Mouse (Mus musculus): Measurements from ENCODE around the gene Ctnnb1.
A peak's percentile ranks its signal among the peaks of the same experiment; 100 is the strongest.
"Not testable (repeated sequence)": the region's sequence is repeated elsewhere in the genome, so short reads cannot be mapped to it uniquely, and the experiment has no call there.

Gene Ctnnb1

GRCm38 (mm10) chr9:120929081-120929480 is at the start of gene Ctnnb1:
TSS of gene Ctnnb1 (plus strand) at chr9:120929216.
- no peak for DNase-seq

- DNase-seq: peak; percentile 29
Observed at GRCm38 (mm10) chr9:120880286-120880685, 48.7 kb upstream of the Ctnnb1 start.

- no peak for DNase-seq
Observed at GRCm38 (mm10) chr9:120881121-120881520, 47.9 kb upstream of the Ctnnb1 start.

GRCm38 (mm10) chr9:120881839-120882238 is 47.2 kb upstream of the Ctnnb1 start:
- no peak for DNase-seq

GRCm38 (mm10) chr9:120884726-120885125 is 44.3 kb upstream of the Ctnnb1 start:
- no peak for DNase-seq

- no peak for DNase-seq
Observed at GRCm38 (mm10) chr9:120887631-120888030, 41.4 kb upstream of the Ctnnb1 start.

- DNase-seq: peak; percentile 50
Observed at GRCm38 (mm10) chr9:120893435-120893834, 35.6 kb upstream of the Ctnnb1 start.

GRCm38 (mm10) chr9:120893971-120894370 is 35.0 kb upstream of the Ctnnb1 start:
- DNase-seq: peak; percentile 32

- DNase-seq: no peak
Observed at GRCm38 (mm10) chr9:120894376-120894775, 34.6 kb upstream of the Ctnnb1 start.

GRCm38 (mm10) chr9:120896502-120896901 is 32.5 kb upstream of the Ctnnb1 start:
- no peak for DNase-seq

- no peak for DNase-seq
Observed at GRCm38 (mm10) chr9:120897269-120897668, 31.7 kb upstream of the Ctnnb1 start.

GRCm38 (mm10) chr9:120899833-120900232 is 29.2 kb upstream of the Ctnnb1 start:
- no peak for DNase-seq

- DNase-seq: peak; percentile 30
Observed at GRCm38 (mm10) chr9:120900338-120901274, 28.4 kb upstream of the Ctnnb1 start.

- no peak for DNase-seq
Observed at GRCm38 (mm10) chr9:120902562-120902961, 26.5 kb upstream of the Ctnnb1 start.

- no peak for DNase-seq
Observed at GRCm38 (mm10) chr9:120908461-120908860, 20.6 kb upstream of the Ctnnb1 start.

- no peak for DNase-seq
Observed at GRCm38 (mm10) chr9:120913152-120913551, 15.9 kb upstream of the Ctnnb1 start.

- DNase-seq: no peak
Observed at GRCm38 (mm10) chr9:120914429-120914828, 14.6 kb upstream of the Ctnnb1 start.

- DNase-seq: peak; percentile 56
Observed at GRCm38 (mm10) chr9:120914877-120915459, 14.0 kb upstream of the Ctnnb1 start.

GRCm38 (mm10) chr9:120917619-120918018 is 11.4 kb upstream of the Ctnnb1 start:
- DNase-seq: not testable (repeated sequence)

- DNase-seq: peak; percentile 63
Observed at GRCm38 (mm10) chr9:120918211-120918610, 10.8 kb upstream of the Ctnnb1 start.

- DNase-seq: no peak
Observed at GRCm38 (mm10) chr9:120918642-120919041, 10.4 kb upstream of the Ctnnb1 start.

- no peak for DNase-seq
Observed at GRCm38 (mm10) chr9:120919130-120919529, 9.9 kb upstream of the Ctnnb1 start.

- no peak for DNase-seq
Observed at GRCm38 (mm10) chr9:120926126-120926525, 2.9 kb upstream of the Ctnnb1 start.
